Mouse (Mus musculus) gastrocnemius, postnatal 4 days (tissue): ENCODE results near the gene Pitpnc1. TPM values are rescaled to one million over a fixed set of nuclear protein-coding genes. Genes with fewer than 3 reads are reported as not detected.
A peak's percentile ranks its signal among the peaks of the same experiment; 100 is the strongest.

Experiments used
- DNase-seq, 2 experiments: peaks; one replicate each; pipeline ENCODE4 v3.0.0; 2021 to 2022; ENCODE audit warnings: low spot score in 2 of 2, mixed read lengths in 2 of 2
- total RNA-seq, 2 experiments: library from RNA; stranded (reverse); gene quantifications; 2 replicates each; pipeline ENCODE4 v1.2.3; 2021

Pitpnc1 gene
- total RNA-seq, 2 experiments from 2014 or later: 53.0 to 58.2 TPM

DNA sequence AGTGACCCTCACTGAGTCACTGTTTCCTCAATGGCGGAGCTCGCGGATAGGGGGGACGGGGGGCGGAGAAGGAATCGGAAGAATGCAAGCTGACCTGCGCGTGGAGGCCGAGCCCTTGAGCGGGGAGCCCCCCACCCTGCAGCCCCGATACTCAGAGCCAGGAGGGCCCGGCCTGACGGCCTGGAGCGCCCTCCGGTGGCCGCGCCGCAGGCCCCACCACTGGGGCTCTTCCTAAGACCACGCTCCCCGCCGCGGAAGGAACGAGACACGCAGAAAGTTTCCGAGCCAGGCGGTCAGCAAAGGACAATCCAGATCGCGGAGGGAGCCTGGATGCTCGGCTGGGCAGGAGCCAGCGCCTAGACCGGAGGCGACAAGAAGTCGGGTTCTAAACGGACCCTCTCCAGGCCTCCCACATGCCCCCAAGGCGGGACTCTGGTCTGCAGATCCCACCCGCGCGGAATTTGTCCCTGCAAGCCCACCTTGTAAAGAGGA is 1.4 kb downstream of the Pitpnc1 start:
- DNase-seq: peak; percentile 60 to 83

- DNase-seq: no peak
Measured at GRCm38 (mm10) chr11:107468252-107469030, 2.1 kb downstream of the Pitpnc1 start.

- DNase-seq: no peak
Measured at GRCm38 (mm10) chr11:107466611-107467391, 3.7 kb downstream of the Pitpnc1 start.

DNA sequence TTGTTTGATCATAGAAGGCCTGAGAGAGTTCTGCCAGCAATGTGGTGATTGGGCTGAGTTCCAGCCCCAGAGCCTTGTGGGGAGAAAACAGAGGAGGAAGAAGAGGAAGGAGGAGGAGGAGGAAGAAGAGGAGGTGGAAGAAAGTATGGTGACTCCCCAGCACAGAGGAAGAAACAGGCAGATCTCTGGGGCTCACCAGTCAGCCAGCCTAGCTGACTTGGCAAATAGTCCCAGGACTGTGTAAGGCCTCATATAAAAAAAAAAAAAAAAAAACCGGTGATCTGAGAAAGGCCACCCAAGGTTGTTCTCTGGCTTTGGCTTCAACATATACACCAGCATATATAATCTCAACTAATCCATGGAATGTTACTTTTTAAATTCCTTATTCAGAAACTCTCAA is 4.5 kb downstream of the Pitpnc1 start:
- no peak for DNase-seq

DNA sequence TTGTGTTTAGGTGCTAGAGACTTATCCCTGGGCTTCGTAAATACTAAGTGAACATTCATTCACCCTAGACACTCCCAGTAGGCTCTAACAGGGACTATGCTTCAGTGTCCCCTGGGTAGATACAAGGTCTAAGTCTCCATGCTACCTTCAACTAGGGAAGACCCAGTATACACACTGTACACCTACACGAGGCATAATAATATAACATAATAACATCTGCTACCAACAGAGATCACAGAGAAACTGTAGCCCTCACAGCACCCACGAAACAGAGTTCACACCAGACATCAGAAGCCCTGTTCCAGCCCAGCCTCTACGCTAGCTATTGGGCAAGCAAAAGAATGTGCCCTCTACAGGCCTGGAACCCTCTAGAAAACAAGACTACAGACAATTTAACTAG is 5.5 kb downstream of the Pitpnc1 start:
- no peak for DNase-seq

GRCm38 (mm10) chr11:107464141-107464540 is 6.4 kb downstream of the Pitpnc1 start:
- no peak for DNase-seq

GRCm38 (mm10) chr11:107463251-107463681 is 7.2 kb downstream of the Pitpnc1 start:
- no peak for DNase-seq

- DNase-seq: no peak
Measured at GRCm38 (mm10) chr11:107462478-107462877, 8.0 kb downstream of the Pitpnc1 start.

GRCm38 (mm10) chr11:107459828-107460227 is 10.7 kb downstream of the Pitpnc1 start:
- no peak for DNase-seq

GRCm38 (mm10) chr11:107458986-107459385 is 11.5 kb downstream of the Pitpnc1 start:
- DNase-seq: no peak

DNA sequence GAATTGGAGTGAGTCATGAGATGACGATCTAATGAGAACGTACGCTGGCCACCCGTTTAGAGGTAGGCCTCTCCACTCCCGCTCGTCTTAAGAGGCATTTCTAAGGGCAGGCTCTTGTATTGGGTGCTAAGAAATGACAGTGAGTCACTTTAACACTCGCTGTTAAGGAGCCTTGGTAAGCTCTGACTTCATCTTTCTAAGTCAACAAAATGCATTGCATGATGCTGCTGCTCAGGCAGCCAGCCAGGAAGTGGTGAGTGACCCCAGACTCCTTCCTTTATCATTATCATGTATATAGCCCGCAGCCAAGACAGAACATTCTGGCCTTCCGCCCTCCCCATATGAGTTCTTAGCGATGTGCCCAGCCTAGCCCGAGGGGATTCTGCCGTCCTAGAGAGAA is 12.2 kb downstream of the Pitpnc1 start:
- no peak for DNase-seq

DNA sequence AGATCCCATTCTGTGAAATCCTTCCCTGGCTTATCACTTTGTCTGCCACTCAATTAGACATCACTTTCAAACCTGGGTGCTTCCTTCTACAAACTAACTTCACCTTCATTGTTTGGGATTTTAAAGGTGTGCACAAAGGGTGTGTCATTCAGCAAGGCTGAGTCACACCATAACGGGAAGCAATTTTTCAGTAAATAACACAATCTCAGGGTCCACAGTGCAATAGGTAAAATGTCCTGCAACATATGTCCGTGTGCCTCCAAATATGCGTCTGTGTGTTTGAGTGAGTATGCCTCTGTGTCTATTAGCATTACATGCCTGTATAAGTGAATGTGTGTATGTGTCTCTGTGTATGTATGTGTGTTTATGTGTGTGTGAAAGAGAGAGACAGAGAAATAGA is 13.2 kb downstream of the Pitpnc1 start:
- no peak for DNase-seq

DNA sequence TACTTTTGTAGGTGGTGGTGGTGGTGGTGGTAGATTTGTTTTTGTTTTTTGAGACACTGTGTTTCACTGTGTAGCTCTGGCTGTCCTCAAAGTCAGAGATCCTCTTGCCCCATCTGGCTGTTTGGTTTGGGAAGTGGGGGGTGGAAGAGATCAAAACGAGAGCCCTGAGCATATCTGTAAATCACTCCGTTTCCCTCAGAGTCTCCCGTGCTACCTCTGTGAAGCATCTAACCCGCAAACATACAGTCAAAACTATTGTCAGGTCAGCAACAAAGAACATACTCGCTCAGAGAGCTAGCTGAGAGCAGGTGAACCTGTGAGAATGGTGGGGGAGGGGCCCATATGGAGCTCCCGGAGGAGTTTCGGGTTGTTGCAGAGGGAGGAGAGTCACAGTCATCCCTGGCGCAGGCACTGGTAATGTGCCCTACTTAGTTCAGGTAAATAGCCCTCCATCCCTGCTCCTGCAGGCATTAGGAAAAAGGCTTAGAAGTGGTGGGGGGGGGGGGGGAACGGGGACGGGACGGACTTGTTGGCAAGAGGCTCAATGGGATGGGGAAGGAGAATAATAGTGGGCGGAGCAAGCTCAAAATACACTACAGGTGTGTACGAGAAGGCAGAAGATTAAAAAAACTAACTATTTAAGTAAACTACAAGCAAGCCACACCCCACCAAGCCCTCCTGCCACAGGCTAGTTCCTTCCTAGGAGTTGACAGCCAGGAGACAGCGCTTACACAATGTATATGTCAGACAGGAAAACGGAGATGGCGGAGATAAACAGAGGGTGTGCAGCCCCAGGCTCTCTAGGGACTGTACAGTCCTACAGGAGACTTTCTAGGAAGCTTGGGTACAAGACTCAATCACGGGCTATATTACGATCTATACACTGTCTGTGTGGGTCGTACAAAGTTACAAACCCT is 15.7 kb downstream of the Pitpnc1 start:
- no peak for DNase-seq

DNA sequence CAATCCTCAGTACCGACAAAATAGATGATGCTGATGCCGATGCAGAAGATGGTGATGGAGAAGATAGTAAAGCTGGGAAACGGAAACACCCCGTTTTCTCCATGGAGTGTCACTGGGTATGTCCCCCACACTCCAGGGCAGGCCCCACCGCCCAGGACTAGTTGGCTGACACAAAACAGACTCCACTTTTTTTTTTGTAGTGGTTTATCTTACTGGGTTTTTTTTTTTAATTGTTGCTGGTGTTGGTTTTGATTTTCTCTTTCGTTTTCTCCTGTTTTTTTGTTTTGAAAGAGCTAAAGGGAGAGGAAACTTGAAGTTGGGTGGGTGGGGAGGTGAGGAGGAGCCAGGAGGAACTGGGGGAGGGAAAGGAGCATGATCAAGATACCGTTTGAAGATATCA is 18.4 kb downstream of the Pitpnc1 start:
- DNase-seq: no peak

GRCm38 (mm10) chr11:107451106-107451505 is 19.4 kb downstream of the Pitpnc1 start:
- DNase-seq: no peak

DNA sequence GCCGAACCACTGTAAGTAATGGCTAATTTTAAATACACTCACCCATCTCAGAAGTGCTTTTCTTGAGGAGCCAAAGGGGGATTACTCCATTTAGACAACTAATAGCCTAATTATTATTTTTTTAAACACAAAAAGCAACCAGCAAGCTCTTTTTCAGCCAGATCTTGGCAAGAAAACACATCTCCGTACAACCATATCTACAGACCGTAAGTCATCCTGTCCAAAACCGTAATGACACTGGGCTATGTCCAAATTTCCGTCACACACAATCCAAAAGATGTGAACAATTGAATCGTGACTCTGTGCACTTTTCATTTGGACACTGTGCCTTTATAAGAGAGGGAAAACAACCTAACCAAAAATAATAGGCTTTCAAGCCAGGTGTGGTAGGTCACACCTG is 20.4 kb downstream of the Pitpnc1 start:
- DNase-seq: no peak

- DNase-seq: no peak
Measured at GRCm38 (mm10) chr11:107449169-107449910, 21.2 kb downstream of the Pitpnc1 start.

DNA sequence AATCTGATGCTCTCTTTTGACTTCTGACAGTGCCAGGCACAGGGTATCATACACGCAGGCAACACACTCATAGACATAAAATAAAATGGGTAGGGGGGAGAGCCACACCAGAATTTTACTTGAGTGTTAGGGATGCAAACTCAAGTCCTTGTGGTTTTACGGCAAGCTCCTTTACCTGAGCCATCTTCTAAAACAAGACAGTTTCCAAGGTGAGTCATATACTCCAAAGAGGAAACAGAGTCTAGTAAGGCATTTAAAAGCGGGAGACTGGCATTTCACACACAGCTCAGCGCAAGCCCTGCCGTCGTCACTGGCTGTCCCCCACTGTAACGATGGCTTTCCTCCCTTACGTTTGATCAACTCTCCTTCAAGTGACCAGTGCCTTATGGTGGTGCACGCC is 22.6 kb downstream of the Pitpnc1 start:
- no peak for DNase-seq

GRCm38 (mm10) chr11:107447349-107447748 is 23.1 kb downstream of the Pitpnc1 start:
- no peak for DNase-seq

DNA sequence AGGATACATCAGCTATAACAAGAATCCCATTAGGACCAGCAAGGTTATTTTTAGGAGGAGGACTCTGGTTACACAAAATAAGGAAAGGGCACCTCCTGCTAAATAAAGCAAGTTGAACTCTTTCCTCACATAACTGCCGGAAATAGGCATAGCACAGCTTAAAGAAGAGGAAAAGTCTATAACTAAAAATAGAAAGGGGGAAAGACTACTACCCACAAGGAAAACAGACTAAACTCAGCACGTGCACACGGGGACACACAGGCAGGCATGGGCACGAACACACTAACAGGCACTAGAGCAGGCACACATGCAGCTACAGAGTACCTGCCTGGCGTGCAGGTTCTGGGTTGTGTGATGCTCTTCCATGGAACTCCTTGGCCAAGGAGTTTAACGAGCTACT is 23.8 kb downstream of the Pitpnc1 start:
- DNase-seq: no peak
